Mouse (Mus musculus) CH12.LX (cell line): ENCODE measurements around the gene Arhgap21. TPM values are rescaled to one million over a fixed set of nuclear protein-coding genes. Genes with fewer than 3 reads are reported as not detected.

Source experiments
- DNase-seq: peaks from one replicate; pipeline ENCODE4 v3.0.0-alpha.2; 2013; ENCODE audit errors: extremely low read depth
- H3K27ac ChIP-seq: 2 replicates; pipeline ENCODE4 v1.5.1; 2012; ENCODE audit warnings: low read depth, mild to moderate bottlenecking, control low read depth, moderate library complexity; ENCODE audit not compliant: insufficient read depth
- H3K27me3 ChIP-seq: replicated peaks from 2 replicates; pipeline ENCODE3; 2012; ENCODE audit warnings: inconsistent platforms
- H3K36me3 ChIP-seq, 2 experiments: replicated peaks in 1 of 2; 2 replicates each; pipeline versions ENCODE3 to v1.6.1; 2012; ENCODE audit warnings: inconsistent platforms in 1 of 2, low read length in 1 of 2, mild to moderate bottlenecking in 1 of 2, mixed read lengths in 1 of 2, moderate library complexity in 1 of 2; ENCODE audit not compliant: control insufficient read depth in 1 of 2, insufficient read depth in 1 of 2
- H3K4me1 ChIP-seq, 2 experiments: 2 replicates each; pipeline ENCODE4 v1.6.1; 2012; ENCODE audit warnings: inconsistent platforms in 1 of 2, moderate library complexity in 1 of 2; ENCODE audit not compliant: insufficient read depth in 2 of 2, control insufficient read depth in 1 of 2
- H3K4me2 ChIP-seq: 2 replicates; pipeline ENCODE4 v1.6.1; 2012; ENCODE audit warnings: low read depth, mild to moderate bottlenecking, control low read depth; ENCODE audit not compliant: poor library complexity, insufficient read depth, severe bottlenecking
- H3K4me3 ChIP-seq, 3 experiments: fragments of 150-350 bp in 1 of 3; sonication (generic) in 1 of 3; replicated peaks in 1 of 3; 2 replicates each; pipeline versions ENCODE3 to v1.5.1; 2011 to 2012; ENCODE audit warnings: low read depth in 2 of 3, low read length in 2 of 3, mild to moderate bottlenecking in 2 of 3, moderate library complexity in 2 of 3, control low read depth in 1 of 3, improper control_type of control experiment in 1 of 3, inconsistent platforms in 1 of 3, mixed read lengths in 1 of 3; ENCODE audit not compliant: poor library complexity in 1 of 3
- H3K79me2 ChIP-seq: replicated peaks from 2 replicates; pipeline ENCODE4 v1.6.1; 2012; ENCODE audit warnings: mild to moderate bottlenecking, moderate library complexity; ENCODE audit not compliant: control insufficient read depth, poor library complexity, insufficient read depth, severe bottlenecking; ENCODE audit errors: extremely low read depth
- H3K9ac ChIP-seq: 2 replicates; pipeline ENCODE4 v1.6.1; 2012; ENCODE audit warnings: low read depth, mild to moderate bottlenecking, control low read depth, moderate library complexity; ENCODE audit not compliant: insufficient read depth
- H3K9me3 ChIP-seq: replicated peaks from 2 replicates; pipeline ENCODE3; 2012; ENCODE audit warnings: low read length, inconsistent platforms, mixed read lengths
- BHLHE40 ChIP-seq: IDR thresholded peaks from 2 replicates; pipeline ENCODE4 v1.6.1; 2011; ENCODE audit warnings: mild to moderate bottlenecking, low read depth, low read length, improper control_type of control experiment
- CHD2 ChIP-seq: IDR thresholded peaks from 2 replicates; pipeline ENCODE4 v1.6.1; 2011; ENCODE audit warnings: low read length, improper control_type of control experiment
- CTCF ChIP-seq, 2 experiments: IDR thresholded peaks in 1 of 2; conservative IDR thresholded peaks in 1 of 2; 2 replicates each; pipeline ENCODE4 v1.5.1; 2011 to 2012; ENCODE audit warnings: low read depth in 2 of 2, low read length in 2 of 2, improper control_type of control experiment in 1 of 2, inconsistent platforms in 1 of 2, mild to moderate bottlenecking in 1 of 2, moderate library complexity in 1 of 2
- E2F4 ChIP-seq: IDR thresholded peaks from 2 replicates; pipeline ENCODE4 v1.6.1; 2011; ENCODE audit warnings: low read depth, low read length, improper control_type of control experiment; ENCODE audit not compliant: insufficient replicate concordance
- ELF1 ChIP-seq: IDR thresholded peaks from 2 replicates; pipeline ENCODE4 v1.6.1; 2014; ENCODE audit warnings: low read depth, mild to moderate bottlenecking, inconsistent platforms, low read length, improper control_type of control experiment
- ETS1 ChIP-seq: conservative IDR thresholded peaks from 2 replicates; pipeline ENCODE4 v1.6.1; 2012; ENCODE audit warnings: low read depth, mild to moderate bottlenecking, inconsistent platforms, low read length, improper control_type of control experiment, moderate library complexity
- GABPA ChIP-seq: IDR thresholded peaks from 2 replicates; pipeline ENCODE4 v1.6.1; 2012; ENCODE audit warnings: low read depth, low read length, improper control_type of control experiment, inconsistent platforms; ENCODE audit not compliant: insufficient replicate concordance
- JUN ChIP-seq: IDR thresholded peaks from 2 replicates; pipeline ENCODE4 v1.6.1; 2011; ENCODE audit warnings: low read depth, mild to moderate bottlenecking, low read length, improper control_type of control experiment, moderate library complexity; ENCODE audit not compliant: insufficient read depth
- JUND ChIP-seq: conservative IDR thresholded peaks from 2 replicates; pipeline ENCODE4 v1.6.1; 2011; ENCODE audit warnings: low read depth, low read length, improper control_type of control experiment
- KAT2A ChIP-seq: IDR thresholded peaks from 2 replicates; pipeline ENCODE4 v1.6.1; 2012; ENCODE audit warnings: low read length, improper control_type of control experiment, inconsistent platforms; ENCODE audit not compliant: insufficient replicate concordance
- MAFK ChIP-seq: IDR thresholded peaks from 2 replicates; pipeline ENCODE4 v1.6.1; 2011; ENCODE audit warnings: low read length, improper control_type of control experiment; ENCODE audit not compliant: insufficient replicate concordance
- MAX ChIP-seq: IDR thresholded peaks from 2 replicates; pipeline ENCODE4 v1.6.1; 2011; ENCODE audit warnings: low read length, improper control_type of control experiment
- MAZ ChIP-seq: IDR thresholded peaks from 2 replicates; pipeline ENCODE4 v1.6.1; 2012; ENCODE audit warnings: low read depth, mild to moderate bottlenecking, inconsistent platforms, low read length, improper control_type of control experiment, moderate library complexity
- MEF2A ChIP-seq: IDR thresholded peaks from 2 replicates; pipeline ENCODE4 v1.6.1; 2014; ENCODE audit warnings: low read depth, mild to moderate bottlenecking, inconsistent platforms, low read length, improper control_type of control experiment, borderline replicate concordance
- MXI1 ChIP-seq: IDR thresholded peaks from 2 replicates; pipeline ENCODE4 v1.6.1; 2011; ENCODE audit warnings: mild to moderate bottlenecking, low read depth, low read length, improper control_type of control experiment
- MYC ChIP-seq: IDR thresholded peaks from 2 replicates; pipeline ENCODE4 v1.6.1; 2011; ENCODE audit warnings: low read depth, mild to moderate bottlenecking, improper control_type of control experiment, low read length
- NELFE ChIP-seq: IDR thresholded peaks from 2 replicates; pipeline ENCODE4 v1.6.1; 2011; ENCODE audit warnings: low read depth, low read length, improper control_type of control experiment
- PAX5 ChIP-seq: IDR thresholded peaks from 2 replicates; pipeline ENCODE4 v1.6.1; 2012; ENCODE audit warnings: low read length, inconsistent platforms, mixed read lengths
- POLR2A ChIP-seq: IDR thresholded peaks from 2 replicates; pipeline ENCODE4 v1.6.1; 2011; ENCODE audit warnings: low read depth, mild to moderate bottlenecking, improper control_type of control experiment, low read length
- POLR2AphosphoS2 ChIP-seq: IDR thresholded peaks from 2 replicates; pipeline ENCODE4 v1.6.1; 2011; ENCODE audit warnings: low read depth, low read length, improper control_type of control experiment
- RAD21 ChIP-seq: IDR thresholded peaks from 2 replicates; pipeline ENCODE4 v1.6.1; 2011; ENCODE audit warnings: low read depth, mild to moderate bottlenecking, low read length, improper control_type of control experiment, moderate library complexity
- SIN3A ChIP-seq: IDR thresholded peaks from 2 replicates; pipeline ENCODE4 v1.6.1; 2012; ENCODE audit warnings: low read length, improper control_type of control experiment, inconsistent platforms
- SMC3 ChIP-seq: IDR thresholded peaks from 2 replicates; pipeline ENCODE4 v1.6.1; 2011; ENCODE audit warnings: low read depth, low read length, improper control_type of control experiment
- TBP ChIP-seq: conservative IDR thresholded peaks from 2 replicates; pipeline ENCODE4 v1.6.1; 2011; ENCODE audit warnings: low read depth, low read length, improper control_type of control experiment
- TCF12 ChIP-seq: IDR thresholded peaks from 2 replicates; pipeline ENCODE4 v1.6.1; 2014; ENCODE audit warnings: low read depth, mild to moderate bottlenecking, inconsistent platforms, low read length, improper control_type of control experiment
- UBTF ChIP-seq: IDR thresholded peaks from 2 replicates; pipeline ENCODE4 v1.6.1; 2012; ENCODE audit warnings: low read depth, mild to moderate bottlenecking, inconsistent platforms, low read length, improper control_type of control experiment, moderate library complexity
- USF1 ChIP-seq: IDR thresholded peaks from 2 replicates; pipeline ENCODE4 v1.6.1; 2014; ENCODE audit warnings: low read depth, mild to moderate bottlenecking, inconsistent platforms, low read length, improper control_type of control experiment
- USF2 ChIP-seq: conservative IDR thresholded peaks from 2 replicates; pipeline ENCODE4 v1.6.1; 2011; ENCODE audit warnings: low read depth, low read length, improper control_type of control experiment
- ZC3H11A ChIP-seq: IDR thresholded peaks from 2 replicates; pipeline ENCODE4 v1.6.1; 2012; ENCODE audit warnings: low read depth, mild to moderate bottlenecking, inconsistent platforms, low read length, improper control_type of control experiment
- ZKSCAN1 ChIP-seq: IDR thresholded peaks from 2 replicates; pipeline ENCODE4 v1.6.1; 2012; ENCODE audit warnings: low read depth, inconsistent platforms, low read length, improper control_type of control experiment, borderline replicate concordance
- ZMIZ1 ChIP-seq: IDR thresholded peaks from 2 replicates; pipeline ENCODE4 v1.6.1; 2012; ENCODE audit warnings: low read depth, mild to moderate bottlenecking, inconsistent platforms, low read length, improper control_type of control experiment
- ZNF384 ChIP-seq: IDR thresholded peaks from 2 replicates; pipeline ENCODE4 v1.6.1; 2012; ENCODE audit warnings: low read depth, low read length, improper control_type of control experiment, inconsistent platforms
- dilution Hi-C: fragments of 300-500 bp; cut with MboI; formaldehyde crosslinking; loops from 2 replicates; pipeline ENCODE4 v1.14.3; 2020; ENCODE audit warnings: low sequenced_read_pairs; ENCODE audit not compliant: extremely low pct_unique_long_range_greater_than_20kb, extremely low pct_ligation_motif_present
- in situ Hi-C: fragments of 300-500 bp; cut with MboI; formaldehyde crosslinking; loops from 3 replicates; pipeline ENCODE4 v1.14.3; 2019; ENCODE audit warnings: low sequenced_read_pairs, low pct_ligation_motif_present, low pct_unique_long_range_greater_than_20kb, mixed read lengths
- polyA plus RNA-seq: library from polyadenylated mRNA; unstranded; fragments of >175 nt; gene quantifications from 2 replicates; pipeline ENCODE4 v1.2.1, GENCODE M21; 2012; ENCODE audit warnings: low read depth; ENCODE audit not compliant: insufficient read length
- total RNA-seq, 2 experiments: library from RNA; depleted of rRNA; stranded (reverse); fragments of 300-350 nt in 1 of 2; fragments of >200 nt in 1 of 2; gene quantifications; 2 replicates each; pipeline ENCODE4 v1.2.3; 2012 to 2014

Gene Arhgap21
- total and polyA plus RNA-seq, 3 experiments: 7.6 to 22.7 (median 10.8) TPM

DNA sequence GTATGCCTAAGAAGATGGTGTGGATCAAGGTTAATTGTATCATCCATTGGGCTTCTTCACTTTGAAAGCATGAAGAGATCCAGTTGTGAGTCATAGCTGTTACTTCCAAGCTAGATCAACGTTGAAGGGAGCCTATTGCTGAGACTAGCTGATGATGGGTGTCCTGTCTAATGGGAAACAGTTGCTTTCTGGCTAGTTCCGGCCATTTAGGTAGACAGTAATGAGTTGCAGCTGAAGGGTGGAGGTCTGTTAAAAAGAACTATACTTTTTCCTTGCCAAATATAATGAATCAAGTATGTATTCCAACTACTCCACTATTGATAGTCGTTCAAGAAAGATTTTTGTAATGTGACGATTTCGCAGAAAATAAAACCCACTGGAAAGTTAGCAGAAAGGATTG, 32.5 kb upstream of the Arhgap21 start:
- H3K27ac ChIP-seq: no peak overlapping the region
- H3K36me3 ChIP-seq: no peaks in the 10 kb centered on the region
- no peak for TF ChIP-seq UBTF
- TF ChIP-seq MAZ: no peak
- TF ChIP-seq E2F4: no peak
- TF ChIP-seq SIN3A: no peak
- TF ChIP-seq POLR2AphosphoS2: no peak
- no peak for TF ChIP-seq RAD21
- TF ChIP-seq JUND: no peak
- TF ChIP-seq MEF2A: no peak
- TF ChIP-seq SMC3: no peak
- no peak for TF ChIP-seq PAX5
- no peak for TF ChIP-seq JUN
- TF ChIP-seq ZC3H11A: no peak
- TF ChIP-seq ZKSCAN1: no peak
- TF ChIP-seq ZNF384: no peak
- TF ChIP-seq KAT2A: no peak
- no peak for TF ChIP-seq ETS1
- TF ChIP-seq ELF1: no peak
- no peak for TF ChIP-seq CHD2
- TF ChIP-seq GABPA: no peak
- no peak for TF ChIP-seq USF2
- no peaks in the 10 kb centered on the region for H3K9me3 ChIP-seq
- in situ Hi-C loops (no loop called here), dilution Hi-C loops (no loop called here)
- no peaks in the 10 kb centered on the region for H3K4me1 ChIP-seq
- H3K27me3 ChIP-seq: no peaks in the 10 kb centered on the region
- no peaks in the 10 kb centered on the region for H3K79me2 ChIP-seq
- no peak overlapping the region for H3K9ac ChIP-seq
- H3K4me3 ChIP-seq: no peak overlapping the region
- H3K4me2 ChIP-seq: no peak overlapping the region
- DNase-seq: no peak

DNA sequence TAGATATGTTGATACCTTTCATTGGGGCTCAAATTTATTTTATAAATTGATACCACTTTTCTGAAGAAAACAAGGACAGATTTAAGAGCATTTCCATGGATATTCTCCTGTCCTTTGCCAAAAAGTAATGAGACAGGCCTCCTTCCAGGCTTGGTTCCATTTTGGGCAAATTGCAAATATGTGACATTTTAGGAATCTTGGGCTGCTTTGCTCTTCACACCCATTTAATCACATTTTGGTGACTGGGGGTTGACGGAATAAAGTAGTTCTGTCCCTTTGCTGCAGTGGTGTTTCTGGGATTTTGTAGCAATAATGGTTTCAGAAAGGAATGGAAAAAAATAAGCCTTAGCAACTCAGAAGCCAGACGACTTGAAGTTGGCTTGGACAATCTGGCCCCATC, 26.9 kb upstream of the Arhgap21 start:
- Histone ChIP-seq H3K9me3 (peaks cover 3% of the 10 kb centered on the region), H3K4me3 (no peak overlapping the region), H3K79me2 (no peaks in the 10 kb centered on the region), H3K27me3 (no peaks in the 10 kb centered on the region), H3K4me2 (no peak overlapping the region), H3K9ac (no peak overlapping the region), H3K27ac (no peak overlapping the region), H3K36me3 (no peaks in the 10 kb centered on the region), H3K4me1 (no peaks in the 10 kb centered on the region)
- in situ Hi-C loops (no loop called here), dilution Hi-C loops (no loop called here)
- no peak for DNase-seq
- TF ChIP-seq BHLHE40 (no peak), MYC (no peak), USF1 (no peak), ZMIZ1 (no peak), CHD2 (no peak), E2F4 (no peak), NELFE (no peak), USF2 (no peak), KAT2A (no peak), TCF12 (no peak), POLR2A (no peak), MAX (no peak), TBP (no peak), RAD21 (no peak), MXI1 (no peak), ZNF384 (no peak), CTCF (conservative IDR thresholded peaks at IDR 0.05 in 1 of 2, IDR thresholded peaks at IDR 0.05 in 1 of 2; ENCODE audit: low read depth in 2 of 2, low read length in 2 of 2) (no peak), SIN3A (no peak), MAFK (no peak)
